Mouse (Mus musculus): ENCODE results near the gene Tent4a.

The Tent4a gene

DNA sequence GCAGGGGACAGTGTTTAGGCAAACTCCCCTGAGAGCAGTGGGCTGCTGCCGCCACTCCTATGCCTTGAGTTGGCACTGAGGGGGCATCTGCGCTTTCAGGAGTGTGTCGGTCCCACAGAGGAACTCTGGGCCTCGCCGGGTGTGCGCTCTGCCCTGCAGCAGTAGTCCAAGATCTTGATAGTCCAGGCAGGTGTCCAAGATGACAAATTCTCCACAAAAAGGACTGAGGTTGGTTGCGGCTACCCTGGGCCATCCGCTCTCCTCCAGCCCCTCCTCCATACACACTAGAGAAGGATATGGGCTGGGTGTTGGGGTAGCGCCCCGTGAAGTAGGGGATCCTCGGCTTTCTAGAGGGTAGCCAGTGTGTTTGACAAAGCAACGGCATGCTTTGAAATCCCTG is 9.2 kb upstream of the Tent4a start:
- DNase-seq = no peak

- no peak for DNase-seq
These were observed 8.3 kb upstream of the Tent4a start for GRCm38 (mm10) chr13:69542571-69543352.

GRCm38 (mm10) chr13:69541776-69542175 is 7.4 kb upstream of the Tent4a start:
- no peak for DNase-seq

GRCm38 (mm10) chr13:69541209-69541608 is 6.8 kb upstream of the Tent4a start:
- peak in 1 of 2 experiments; percentile 48 for DNase-seq

DNA sequence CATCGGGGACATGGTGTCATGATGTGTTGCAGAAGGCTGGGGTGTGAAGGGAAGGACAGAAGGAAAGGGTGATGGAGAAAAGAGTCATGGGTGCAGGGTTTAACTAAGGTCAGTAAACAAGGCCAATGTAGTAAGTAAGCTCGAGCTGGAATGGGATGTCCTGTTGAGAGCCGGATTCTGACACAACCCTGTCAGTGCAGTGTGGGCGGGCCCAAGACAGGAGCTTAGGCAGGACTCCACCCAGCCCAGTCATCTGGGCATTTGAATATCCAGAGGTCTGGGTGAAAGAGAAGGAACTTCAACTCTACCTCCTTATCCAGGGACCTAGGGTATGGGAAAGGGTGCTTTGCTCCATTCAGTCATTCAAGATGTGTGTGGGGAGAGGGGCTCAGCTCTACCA is 3.9 kb upstream of the Tent4a start:
- DNase-seq = peak; percentile 44 to 47

- DNase-seq = no peak
These were observed 2.9 kb upstream of the Tent4a start for GRCm38 (mm10) chr13:69537366-69537765.

DNA sequence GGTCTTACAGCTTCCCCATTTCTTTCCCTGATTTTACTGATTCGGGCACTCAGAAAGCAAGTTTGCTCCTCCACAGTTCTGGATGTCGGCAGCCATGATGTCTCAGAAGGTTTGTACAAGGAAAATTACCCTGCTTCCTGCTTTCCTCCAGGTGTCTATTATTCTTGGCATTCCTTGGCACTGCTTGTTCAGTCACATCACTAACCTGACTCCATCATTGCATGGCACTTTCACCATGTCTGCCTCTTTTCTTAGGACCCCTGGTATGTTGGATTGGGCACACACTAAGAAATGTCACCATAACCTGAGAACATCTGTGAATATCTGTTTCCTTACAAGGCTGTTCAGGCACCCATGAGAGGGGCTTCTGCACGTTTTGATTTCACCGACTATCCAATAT is 1.6 kb upstream of the Tent4a start:
- DNase-seq = no peak

- peak; percentile 98 to 99 for DNase-seq
These were observed 486 bp upstream of the Tent4a start for GRCm38 (mm10) chr13:69534654-69535551.

DNA sequence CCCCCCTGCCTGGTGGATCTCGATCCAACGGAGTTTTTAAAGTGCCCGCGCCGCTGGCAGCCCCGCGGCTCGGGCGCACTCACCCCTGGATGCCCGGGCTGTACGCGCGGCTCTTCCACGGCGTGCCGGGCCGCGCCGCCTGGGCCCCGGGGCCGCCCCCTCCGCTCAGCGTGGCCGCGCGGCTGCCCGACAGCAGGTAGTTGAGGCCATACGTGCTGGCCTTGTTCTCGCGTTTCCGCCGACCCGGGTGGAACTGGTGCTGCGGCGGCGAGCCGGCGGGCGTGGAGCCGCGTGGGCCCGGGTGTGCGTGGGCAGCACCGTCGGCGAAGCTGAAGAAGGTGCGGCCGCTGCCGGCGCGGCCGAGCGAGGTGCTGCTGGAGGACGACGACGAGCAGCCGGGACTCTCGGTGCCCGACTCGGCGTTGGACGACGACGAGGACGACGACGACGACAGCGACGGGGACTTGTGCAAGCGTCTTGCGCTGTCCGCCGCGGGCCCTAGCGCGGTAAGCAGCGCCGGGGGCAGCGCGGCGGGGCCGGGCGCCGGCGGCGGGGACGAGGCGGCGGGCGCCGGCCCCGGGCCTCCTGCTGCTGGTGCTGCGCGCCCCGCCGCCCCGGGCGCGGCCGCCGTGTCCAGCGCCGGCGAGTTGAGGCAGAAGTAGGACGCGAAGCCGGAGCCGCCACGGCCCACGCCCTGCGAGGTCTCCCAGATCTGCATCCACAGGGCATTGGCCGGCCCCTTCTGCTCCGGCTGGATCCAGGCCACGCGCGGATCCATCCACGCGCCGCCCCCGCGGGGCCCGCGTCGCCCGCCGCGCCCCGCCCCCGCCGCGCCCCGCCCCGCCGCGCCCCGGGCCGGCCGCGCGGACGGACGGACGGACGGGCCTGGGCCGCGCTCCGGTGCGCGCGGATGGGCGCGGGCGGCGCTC is 748 bp downstream of the Tent4a start, which contains the start of gene Nsun2:
Nsun2 (plus strand) TSS at position 342 of the 929 bp plus-strand sequence.
- DNase-seq = peak; percentile 62 to 74

- DNase-seq = no peak
These were observed 1.5 kb downstream of the Tent4a start for GRCm38 (mm10) chr13:69532893-69533404.

DNA sequence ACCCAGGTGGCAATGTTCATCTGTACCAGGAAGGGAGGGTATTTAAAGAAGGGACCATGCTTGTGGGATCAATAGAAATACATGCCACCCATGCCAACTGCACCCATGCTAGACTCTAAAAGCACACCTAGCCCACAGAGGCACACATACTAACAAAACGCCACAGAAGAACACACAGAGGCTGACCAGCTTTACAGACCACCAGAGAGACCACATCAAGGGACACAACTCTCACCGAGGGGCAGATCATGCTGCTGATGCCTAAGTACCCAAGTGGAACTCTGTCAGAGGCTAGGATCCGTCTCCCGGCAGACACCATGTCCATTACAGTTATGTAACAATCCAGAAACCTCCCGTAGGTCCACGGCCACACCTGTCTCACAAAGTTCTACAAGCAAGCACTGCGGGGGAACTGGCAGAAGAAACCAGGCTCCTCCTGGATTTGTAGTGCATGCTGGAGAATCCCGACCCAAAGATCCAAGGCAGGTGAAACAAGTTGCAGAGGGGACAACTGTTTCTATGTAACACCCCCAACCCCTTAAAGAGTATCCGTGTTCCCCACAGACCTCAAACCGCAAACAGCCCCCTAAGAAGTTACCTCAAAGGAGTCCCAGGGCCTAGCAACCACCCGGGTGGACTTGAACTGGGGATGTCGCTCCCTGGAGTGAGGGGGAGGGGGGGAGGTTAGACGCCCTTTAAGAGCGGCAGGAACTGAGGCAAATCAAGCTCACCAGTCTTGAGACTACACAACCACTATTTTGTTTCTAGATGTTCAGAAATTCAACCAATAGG is 2.1 kb downstream of the Tent4a start:
- no peak for DNase-seq

- DNase-seq = no peak
These were observed 3.0 kb downstream of the Tent4a start for GRCm38 (mm10) chr13:69531431-69531830.

GRCm38 (mm10) chr13:69530951-69531350 is 3.5 kb downstream of the Tent4a start:
- DNase-seq = no peak

GRCm38 (mm10) chr13:69530156-69530555 is 4.3 kb downstream of the Tent4a start:
- DNase-seq = no peak

GRCm38 (mm10) chr13:69528531-69528930 is 5.9 kb downstream of the Tent4a start:
- DNase-seq = no peak

- no peak for DNase-seq
These were observed 8.6 kb downstream of the Tent4a start for GRCm38 (mm10) chr13:69525867-69526266.

DNA sequence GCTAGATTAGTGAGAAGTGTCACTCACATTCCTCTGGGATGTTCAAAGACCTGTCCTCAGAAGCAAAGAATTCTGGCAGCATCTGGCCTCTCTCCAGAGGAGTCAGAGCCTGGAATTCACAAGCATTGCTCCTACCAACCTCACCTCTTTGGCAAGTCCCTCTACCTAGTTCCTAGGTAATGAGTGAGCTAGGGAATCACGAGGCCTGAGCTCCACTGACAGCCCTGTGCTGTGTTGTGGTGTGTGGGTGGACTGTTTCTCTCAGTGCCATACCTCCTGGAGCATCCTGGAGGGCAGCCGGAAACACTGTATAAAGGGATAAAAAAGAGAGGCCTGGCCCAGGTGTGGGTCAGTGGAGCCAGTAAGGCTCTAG is 10.3 kb downstream of the Tent4a start:
- DNase-seq = no peak

DNA sequence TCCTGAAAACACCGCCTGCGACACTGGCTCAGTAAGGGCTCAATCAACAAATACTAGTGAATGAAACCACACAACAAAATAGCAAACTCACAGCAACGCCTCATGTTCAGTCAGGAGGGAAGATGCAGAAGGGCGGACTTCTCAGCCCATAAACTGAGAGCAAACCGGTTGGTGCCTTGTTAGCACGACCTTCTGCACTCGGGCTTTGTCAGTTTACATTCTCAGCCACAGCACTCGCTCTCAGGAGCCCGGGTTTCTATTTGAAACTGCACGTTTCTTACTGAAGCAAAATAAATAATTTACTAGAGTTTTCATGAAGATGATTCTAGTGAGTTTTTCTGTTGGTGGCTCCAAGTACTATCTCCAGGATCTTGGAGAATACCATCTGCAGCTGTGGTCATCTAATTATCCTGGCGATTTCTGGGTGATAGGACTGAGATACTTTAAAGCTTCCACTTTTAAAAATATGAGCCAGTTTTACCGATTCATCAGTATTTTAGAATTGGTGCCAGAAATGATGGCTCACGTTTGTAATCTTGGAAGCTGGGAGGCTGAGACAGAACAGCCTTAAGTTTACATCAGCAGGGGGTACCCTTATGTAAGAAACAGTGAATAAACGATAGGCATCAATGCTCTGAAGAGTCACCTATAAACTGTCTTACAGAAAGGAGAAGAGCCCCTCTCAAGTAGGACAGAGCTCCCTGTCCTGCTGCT is 10.8 kb downstream of the Tent4a start:
- no peak for DNase-seq

DNA sequence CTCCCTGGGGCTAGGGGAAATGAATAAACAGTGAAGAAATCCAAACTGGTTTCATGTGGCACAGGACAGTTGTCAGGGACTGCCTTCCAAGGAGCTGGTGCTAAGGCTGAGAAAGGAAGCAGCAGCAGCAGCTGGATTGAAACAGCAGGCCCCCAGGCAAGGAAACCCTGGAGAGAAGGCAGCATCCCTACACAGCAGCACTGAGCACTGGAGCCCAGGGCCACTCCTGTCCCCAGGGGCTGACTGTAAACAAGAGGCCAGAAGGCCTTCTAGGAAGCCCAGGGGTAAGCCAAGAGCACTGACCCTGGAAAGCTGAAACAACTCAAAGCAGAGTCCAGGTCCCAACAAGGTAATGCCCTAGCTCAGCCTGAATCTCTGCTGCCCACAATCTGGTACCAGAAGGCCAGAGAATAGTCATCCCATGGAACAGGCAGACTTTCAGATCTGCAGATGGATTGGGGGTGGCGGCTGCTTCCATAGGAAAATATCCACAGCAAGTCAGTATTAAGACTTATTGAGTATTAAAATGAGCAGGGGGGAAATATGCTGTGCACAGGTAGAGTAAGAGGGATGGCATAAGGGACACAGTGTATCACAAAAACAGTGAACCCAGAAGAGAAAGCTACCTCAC is 12.1 kb downstream of the Tent4a start:
- DNase-seq = no peak

DNA sequence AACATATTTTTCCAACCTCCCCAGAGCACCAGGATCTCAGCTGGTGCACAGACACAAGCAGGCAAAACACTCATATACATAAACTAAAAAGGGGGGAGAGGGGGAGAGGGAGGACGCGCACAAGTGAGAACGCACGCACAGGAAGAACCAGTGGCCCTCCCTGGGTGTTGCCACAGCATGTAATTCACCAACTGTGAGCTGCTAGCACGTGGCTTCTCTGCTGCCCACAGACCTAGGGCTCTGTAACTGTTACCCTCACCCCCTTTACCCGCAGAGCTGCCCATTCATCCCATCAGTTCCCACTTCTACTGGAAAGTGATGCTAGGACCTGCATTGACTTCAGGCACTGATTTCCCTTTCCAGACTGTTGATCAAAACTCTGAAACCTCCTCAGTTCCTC is 15.3 kb downstream of the Tent4a start:
- no peak for DNase-seq

- DNase-seq = no peak
These were observed 17.0 kb downstream of the Tent4a start for GRCm38 (mm10) chr13:69517445-69517844.

Data from lung, postnatal 4 days (tissue).